Mouse (Mus musculus) activated CD4-positive, CD25-positive, alpha-beta regulatory T cell, adult 9 weeks (primary cell): Measurements from ENCODE around the gene Ccr5. TPM values are rescaled to one million over a fixed set of nuclear protein-coding genes. Genes with fewer than 3 reads are reported as not detected.

Experiments
- polyA plus RNA-seq: library from polyadenylated mRNA; unstranded; fragments of 100-300 nt; shearing (Covaris generic); gene quantifications from one replicate; pipeline ENCODE4 v1.2.1, GENCODE M21; 2017

Ccr5 gene
- polyA plus RNA-seq = 15.6 TPM

GRCm38 (mm10) chr9:124121387-124122184 lies at the start of gene Ccr5:
Gene Ccr5, plus strand, starts transcription at chr9:124121543.

GRCm38 (mm10) chr9:124101723-124102122 lies 19.6 kb upstream of the Ccr5 start, which contains the start of gene Ccr2:
Gene Ccr2, plus strand, starts transcription at chr9:124101950.

Other genes with a start within 250 kb of the Ccr5 start
- 0.26 TPM for gene Ccr1, start 152.9 kb upstream of the Ccr5 start, polyA plus RNA-seq
- gene Ccr1l1, start 143.1 kb upstream of the Ccr5 start, polyA plus RNA-seq = not detected
- 3.0 TPM for gene Ccr3, start 99.6 kb upstream of the Ccr5 start, polyA plus RNA-seq
- gene Ccr2, start 19.6 kb upstream of the Ccr5 start, polyA plus RNA-seq = 50.3 TPM
- gene 2010315B03Rik, start 191.2 kb downstream of the Ccr5 start, polyA plus RNA-seq = 23.5 TPM